Mouse (Mus musculus) gastrocnemius, adult 2 months (tissue): ENCODE results near the gene Pole4. TPM values are rescaled to one million over a fixed set of nuclear protein-coding genes. Genes with fewer than 3 reads are reported as not detected.
A peak's percentile ranks its signal among the peaks of the same experiment; 100 is the strongest.

Experiments used
- DNase-seq: peaks from one replicate; pipeline ENCODE4 v3.0.0; 2022
- H3K27ac ChIP-seq: fragments of 200-600 bp; 2 replicates; pipeline ENCODE4 v1.8.1; 2022; ENCODE audit warnings: mild to moderate bottlenecking
- H3K4me3 ChIP-seq: fragments of 200-600 bp; 2 replicates; pipeline ENCODE4 v1.8.1; 2022; ENCODE audit warnings: mild to moderate bottlenecking, moderate library complexity
- CTCF ChIP-seq: fragments of 200-600 bp; IDR thresholded peaks from 2 replicates; pipeline ENCODE4 v1.8.1; 2022; ENCODE audit warnings: antibody characterized with exemption, mild to moderate bottlenecking, moderate library complexity
- intact Hi-C: fragments of 180-260 bp; cut with DNase I; formaldehyde crosslinking; loops from one replicate; pipeline ENCODE4 v1.15.1; 2025
- long read RNA-seq, 2 experiments: library from polyadenylated mRNA; stranded (forward); transcript quantifications; one replicate each; pipeline ENCODE4 v2.0.0; 2021
- total RNA-seq, 2 experiments: library from RNA; stranded (reverse); gene quantifications; 2 replicates each; pipeline ENCODE4 v1.2.3; 2021

The Pole4 gene
- 10 to 100 TPM; 16.7 to 18.4 TPM for total RNA-seq
- long read RNA-seq, experiment 1, transcript Pole4-201 (4 exons, 1,769 nt) = major isoform, 18 of 20 reads
- long read RNA-seq, experiment 1, partial matches to known transcripts = 0 of 20 reads
- long read RNA-seq, experiment 1, other reads (novel, unspliced or antisense) = 1 of 20 reads
- long read RNA-seq, experiment 2, transcript Pole4-201 (4 exons, 1,769 nt) = major isoform, 28 of 28 reads
- long read RNA-seq, experiment 2, partial matches to known transcripts = 0 of 28 reads
- long read RNA-seq, experiment 2, other reads (novel, unspliced or antisense) = 0 of 28 reads

DNA sequence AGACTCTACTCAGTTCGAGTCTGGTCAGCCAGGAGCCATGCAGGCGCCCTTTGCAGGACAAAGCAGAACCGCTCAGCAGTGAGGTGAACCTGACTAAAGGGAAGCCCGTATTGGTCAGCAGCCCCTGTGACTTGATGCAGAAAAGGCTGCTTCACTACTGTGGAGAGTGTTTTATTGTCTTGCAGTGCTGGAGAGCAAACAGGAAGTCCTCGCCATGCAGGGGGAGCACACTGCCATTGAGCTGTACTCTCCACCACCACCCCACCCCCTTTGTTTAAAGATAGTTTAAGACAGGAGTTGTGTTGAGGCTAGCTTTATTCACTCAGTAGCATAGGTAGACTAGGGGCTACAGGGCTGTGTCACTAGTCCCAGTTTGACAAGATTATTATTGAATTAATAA lies at the start of gene Pole4:
Gene Pole4 (minus strand): TSS at position 145 of the 400 bp plus-strand sequence.
- TF ChIP-seq CTCF = no peak
- Histone ChIP-seq H3K4me3 (no peak within 1 kb of the TSS), H3K27ac (no peak within 1 kb of the TSS)
- no peak for DNase-seq
- intact Hi-C loops = loop anchor here (10.0 kb wide), 1 partner anchor 410 kb away; no protein-coding TSS in a partner anchor

DNA sequence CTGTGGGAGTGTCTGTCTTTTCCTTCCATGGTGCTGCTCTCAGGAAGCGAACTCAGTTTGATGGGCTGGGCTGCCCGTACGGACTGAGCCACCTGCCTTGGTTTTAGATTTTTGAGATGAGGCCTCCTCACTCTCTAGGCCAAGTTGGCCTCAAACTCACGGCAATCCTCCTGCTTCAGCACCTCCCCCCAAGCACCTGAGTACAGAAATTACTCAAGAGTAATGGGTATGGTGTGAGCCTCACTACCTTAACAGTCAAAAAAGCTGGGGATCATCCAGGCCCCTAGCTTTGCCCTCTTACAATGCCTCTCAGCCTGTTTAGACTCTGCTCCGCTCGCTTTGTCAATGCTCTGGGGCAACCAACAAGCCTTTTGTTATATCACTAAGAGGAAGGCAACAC lies 49.6 kb upstream of the Pole4 start:
- H3K27ac ChIP-seq = peak overlapping the region; percentile 97
- TF ChIP-seq CTCF = no peak
- H3K4me3 ChIP-seq = no peak overlapping the region; the same call in 1 of the 2 replicates
- no peak for DNase-seq
- intact Hi-C loops = no loop called here

DNA sequence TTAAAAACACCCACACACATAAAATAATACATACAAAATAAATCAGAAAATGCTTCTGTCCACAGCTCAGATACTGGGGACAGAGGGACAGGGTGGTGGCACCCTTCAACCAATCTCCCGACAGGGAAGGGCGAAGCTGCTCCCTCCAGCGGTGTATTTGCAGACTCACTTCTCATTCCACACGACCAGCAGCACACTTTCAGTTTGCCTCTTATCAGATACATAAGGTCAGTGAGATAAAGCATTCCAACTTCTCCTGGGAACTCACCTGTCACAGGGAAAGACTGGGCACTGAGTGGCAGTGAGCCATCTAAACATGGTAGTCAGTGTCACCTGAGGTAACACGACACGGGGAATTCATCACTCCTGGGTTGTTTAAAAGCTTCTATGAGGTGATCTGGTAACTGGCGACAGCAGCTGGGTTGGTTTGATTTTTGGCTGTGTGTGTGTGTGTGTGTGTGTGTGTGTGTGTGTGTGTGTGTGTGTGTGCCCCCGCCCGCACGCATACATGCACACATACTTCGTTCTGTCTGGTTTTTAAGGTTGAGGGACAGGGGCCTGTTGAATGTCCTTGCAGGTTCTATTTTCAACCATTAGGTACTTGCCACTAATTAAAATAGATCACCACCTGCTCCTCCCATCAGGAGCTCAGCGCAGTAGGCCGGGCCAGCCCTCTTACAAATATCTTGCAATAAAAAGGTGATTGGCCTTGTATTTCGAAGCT lies 48.6 kb upstream of the Pole4 start:
- peak; percentile 59 for DNase-seq
- H3K4me3 ChIP-seq = peak overlapping the region; percentile 63
- peak; percentile 41 for TF ChIP-seq CTCF
- intact Hi-C loops = loop anchor here (2.0 kb wide), 1 partner anchor 19 kb away; no protein-coding TSS in a partner anchor
- peak overlapping the region; percentile 97 for H3K27ac ChIP-seq

DNA sequence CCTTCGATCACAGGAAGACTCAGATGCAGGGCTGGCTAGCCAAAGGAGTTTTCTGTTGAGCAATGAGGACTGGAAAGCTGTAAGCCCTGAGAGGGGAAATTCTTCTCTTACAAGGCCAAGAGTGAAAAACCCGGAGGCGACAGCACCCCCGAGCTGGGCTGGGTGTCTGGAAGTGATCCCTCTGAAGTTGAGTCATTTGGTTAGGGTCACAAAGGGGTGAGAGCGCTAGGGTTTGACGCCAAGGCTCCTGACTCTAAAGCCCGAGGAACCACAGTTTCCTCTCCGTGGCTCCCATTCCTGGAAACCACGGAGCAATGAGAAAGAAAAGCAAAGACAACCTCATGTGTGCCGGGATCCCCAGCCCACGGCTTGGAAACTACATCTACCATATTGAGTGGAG lies 47.9 kb upstream of the Pole4 start:
- peak; percentile 69 for DNase-seq
- TF ChIP-seq CTCF = no peak
- Histone ChIP-seq H3K27ac (peak overlapping the region; percentile 97), H3K4me3 (peak overlapping the region; percentile 63)
- intact Hi-C loops = loop anchor here (2.0 kb wide), 1 partner anchor 20 kb away; no protein-coding TSS in a partner anchor

DNA sequence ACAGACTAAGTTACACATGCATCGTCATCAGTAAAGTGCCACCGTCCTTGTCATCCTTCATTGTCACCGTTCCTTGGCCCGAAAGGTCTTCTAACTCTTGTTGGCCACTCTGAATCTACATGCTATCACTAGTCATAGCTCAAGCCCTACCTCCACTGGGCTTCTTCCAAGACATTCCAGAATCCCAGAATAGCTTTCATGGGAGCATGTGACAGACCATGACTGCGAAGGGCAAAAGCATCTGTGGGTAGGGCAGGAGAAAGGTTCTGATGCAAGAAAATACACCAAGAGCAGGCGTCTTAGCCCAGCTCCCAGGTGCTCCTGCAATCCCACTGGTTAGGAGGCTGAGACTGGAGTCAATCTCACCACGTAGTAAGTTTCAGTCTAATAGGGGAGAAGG lies 46.6 kb upstream of the Pole4 start:
- Histone ChIP-seq H3K4me3 (peak overlapping the region; percentile 63), H3K27ac (peak overlapping the region; percentile 97)
- peak; percentile 62 for DNase-seq
- intact Hi-C loops = loop anchor here (2.0 kb wide), 2 partner anchors 21 to 111 kb away; no protein-coding TSS in a partner anchor
- no peak for TF ChIP-seq CTCF

DNA sequence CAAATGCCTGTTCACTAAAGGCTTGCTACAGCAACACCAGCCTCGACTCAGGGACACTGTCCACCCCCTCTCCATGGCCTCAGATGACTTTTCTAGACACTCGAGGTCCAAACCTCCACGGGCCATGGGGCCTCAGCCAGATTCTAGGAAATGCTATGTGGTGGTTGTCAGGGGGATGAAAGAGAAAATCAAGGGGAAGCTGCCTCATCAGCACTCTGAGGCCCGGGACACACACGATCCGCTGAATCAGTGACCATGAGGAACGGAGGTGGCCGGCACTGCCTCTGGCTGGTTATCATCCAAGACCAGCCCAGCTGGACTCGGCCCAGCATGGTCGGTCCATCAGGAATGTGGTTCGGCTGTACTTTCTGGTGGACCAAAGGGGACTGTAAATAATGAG lies 45.9 kb upstream of the Pole4 start:
- peak; percentile 87 for DNase-seq
- TF ChIP-seq CTCF = no peak
- intact Hi-C loops = loop anchor here (2.0 kb wide), 1 partner anchor 112 kb away; no protein-coding TSS in a partner anchor
- Histone ChIP-seq H3K27ac (peak overlapping the region; percentile 97), H3K4me3 (peak overlapping the region; percentile 56)

DNA sequence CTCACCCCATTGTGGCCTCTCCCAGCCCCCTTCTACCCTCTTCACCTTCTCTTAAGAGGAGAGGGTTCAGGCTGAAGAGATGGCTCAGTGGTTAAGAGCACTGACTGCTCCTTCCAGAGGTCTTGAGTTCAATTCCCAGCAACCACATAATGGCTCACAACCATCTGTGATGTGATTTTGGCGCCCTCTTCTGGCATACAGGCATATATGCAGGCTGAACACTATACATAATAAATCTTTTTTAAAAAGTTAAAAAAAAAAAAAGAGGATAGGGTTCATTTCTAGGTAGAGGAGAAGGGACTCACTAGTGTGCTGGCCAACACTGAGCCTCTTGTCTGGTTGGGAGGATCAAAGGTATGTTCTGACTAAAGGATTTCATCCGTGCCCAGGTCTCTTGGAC lies 44.9 kb upstream of the Pole4 start:
- intact Hi-C loops = loop anchor here (2.0 kb wide), 1 partner anchor 113 kb away; no protein-coding TSS in a partner anchor
- H3K27ac ChIP-seq = peak overlapping the region; percentile 97
- no peak overlapping the region for H3K4me3 ChIP-seq
- no peak for DNase-seq
- peak; percentile 45 for TF ChIP-seq CTCF

DNA sequence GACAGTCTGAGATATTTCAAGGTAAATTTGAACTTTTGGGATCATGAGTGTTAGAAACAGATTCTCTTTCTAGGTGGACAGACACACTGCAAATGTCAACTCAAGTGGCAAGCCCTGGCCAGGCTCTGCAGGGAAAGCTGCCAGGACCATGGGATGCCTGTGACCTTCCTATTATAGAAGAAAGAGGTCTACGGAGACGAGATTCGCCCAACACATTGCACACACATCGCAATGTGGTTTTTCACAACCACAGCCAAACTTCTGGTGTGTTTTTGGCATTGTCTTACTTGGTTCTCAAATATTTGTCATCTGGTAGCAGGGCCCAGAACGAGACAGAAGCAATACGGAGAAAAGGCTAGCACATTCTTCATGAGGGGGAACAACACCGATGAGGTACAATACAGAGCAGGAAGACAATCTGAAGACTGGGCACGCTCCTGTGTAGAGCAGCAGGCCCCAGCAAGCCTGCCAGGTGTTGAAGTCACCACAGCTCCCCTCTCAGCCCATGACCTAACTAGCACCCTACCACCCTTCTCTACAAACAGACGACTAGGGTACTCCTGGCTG lies 43.0 kb upstream of the Pole4 start:
- peak overlapping the region; percentile 97 for H3K27ac ChIP-seq
- H3K4me3 ChIP-seq = peak overlapping the region; percentile 1; the same call in 1 of the 2 replicates
- intact Hi-C loops = no loop called here
- TF ChIP-seq CTCF = no peak
- peak; percentile 84 for DNase-seq

DNA sequence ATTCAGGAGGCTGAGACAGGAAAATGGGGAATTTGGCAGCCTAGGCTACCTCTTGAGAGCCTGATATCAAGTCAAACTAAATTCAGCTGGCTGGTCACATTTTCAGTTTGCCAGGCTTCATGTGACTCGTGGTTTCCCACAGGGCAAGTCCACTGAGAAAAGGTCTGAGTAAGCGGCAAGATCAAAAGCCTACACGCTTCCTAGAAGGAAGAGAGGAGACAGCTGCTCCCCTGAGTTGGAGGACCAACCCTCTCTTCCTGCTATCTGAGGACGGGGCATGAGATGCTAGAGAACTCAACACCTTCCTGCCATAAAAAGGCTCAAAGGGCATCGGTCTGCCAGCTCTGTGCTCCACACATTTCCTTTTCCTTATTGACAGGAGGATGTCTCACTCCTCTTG lies 41.9 kb upstream of the Pole4 start:
- TF ChIP-seq CTCF = no peak
- intact Hi-C loops = no loop called here
- Histone ChIP-seq H3K27ac (peak overlapping the region; percentile 97), H3K4me3 (no peak overlapping the region)
- peak; percentile 39 for DNase-seq

DNA sequence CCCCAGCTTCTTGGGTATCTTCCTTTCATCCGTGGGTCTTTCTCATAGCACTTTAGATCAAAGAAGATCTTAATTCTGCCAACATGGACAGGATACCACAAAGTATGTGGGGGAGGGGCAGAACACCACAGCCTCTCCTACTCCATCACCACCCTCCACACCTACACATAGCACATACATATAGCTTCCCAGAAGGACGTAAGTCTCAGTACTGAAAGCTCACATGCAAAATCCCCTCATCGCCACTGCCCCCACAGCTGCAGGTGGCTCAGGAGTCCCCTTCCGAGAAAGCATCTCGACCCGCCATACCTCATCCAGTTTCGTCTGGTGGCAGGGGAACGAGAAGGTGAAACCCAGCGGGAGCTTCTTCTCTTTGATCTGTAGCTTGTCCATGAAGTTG lies 39.4 kb upstream of the Pole4 start:
- H3K4me3 ChIP-seq = no peak overlapping the region
- TF ChIP-seq CTCF = no peak
- intact Hi-C loops = no loop called here
- peak overlapping the region; percentile 38 for H3K27ac ChIP-seq
- DNase-seq = no peak

DNA sequence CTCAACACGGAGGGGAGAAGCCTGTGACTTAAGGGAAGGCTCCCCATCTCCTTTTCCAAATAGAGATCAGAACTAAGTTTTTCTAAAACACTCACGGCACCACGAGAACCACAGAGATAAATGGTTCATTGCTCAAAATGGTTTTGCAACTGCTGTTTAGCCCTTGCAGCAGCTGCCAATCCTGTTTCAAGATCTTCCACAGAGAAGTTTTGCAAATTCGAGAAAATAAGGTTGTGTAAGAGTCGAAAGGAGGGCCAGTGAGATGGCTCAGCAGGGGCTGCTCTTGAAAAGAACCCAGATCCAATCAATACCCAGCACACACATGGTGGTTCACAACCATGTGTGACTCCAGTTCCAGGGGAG lies 36.3 kb upstream of the Pole4 start:
- TF ChIP-seq CTCF = no peak
- no peak overlapping the region for H3K4me3 ChIP-seq
- peak overlapping the region; percentile 84 for H3K27ac ChIP-seq
- DNase-seq = no peak
- intact Hi-C loops = loop anchor here (2.0 kb wide), 1 partner anchor 151 kb away; no protein-coding TSS in a partner anchor

DNA sequence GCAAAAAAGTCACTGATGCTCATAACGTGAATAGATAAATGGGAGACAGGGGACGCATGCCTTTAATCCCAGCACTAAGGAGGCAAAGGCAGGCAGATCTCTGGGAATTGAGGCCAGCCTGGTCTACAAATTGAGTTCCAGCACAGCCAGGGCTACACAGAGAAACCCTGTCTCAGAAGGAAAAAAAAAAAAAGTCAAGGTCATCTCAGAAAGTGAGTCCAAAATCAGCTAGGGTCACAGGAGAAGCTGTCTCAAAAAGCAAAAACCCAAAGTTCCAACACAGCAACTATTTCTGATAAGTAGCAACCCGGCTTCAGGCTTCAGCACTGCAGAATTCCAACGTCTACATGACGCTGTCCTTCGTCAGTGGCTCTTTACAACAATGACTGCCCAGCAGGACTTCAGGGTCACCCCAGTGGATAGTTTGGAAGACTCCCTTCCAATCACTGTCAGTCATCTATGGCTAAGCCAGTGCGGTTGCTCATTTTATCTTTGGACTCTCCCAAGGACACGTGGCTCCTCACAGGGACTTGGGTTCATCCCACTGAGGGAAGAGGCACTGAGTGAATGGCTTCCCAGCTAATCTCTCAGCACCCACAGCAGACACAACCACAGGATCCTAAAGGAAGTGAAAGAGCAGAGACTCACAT lies 35.8 kb upstream of the Pole4 start:
- Histone ChIP-seq H3K27ac (peak overlapping the region; percentile 84), H3K4me3 (no peak overlapping the region)
- intact Hi-C loops = loop anchor here (2.0 kb wide), 1 partner anchor 152 kb away; no protein-coding TSS in a partner anchor
- DNase-seq = no peak
- TF ChIP-seq CTCF = no peak
